Mouse (Mus musculus) C2C12 (cell line): ENCODE measurements at regions not wholly inside any gene's neighbourhood (a gene's known extent, or its start where the extent isn't known, plus 50 kb on each side); places are given as distances from the start of the nearest gene placed in this dataset.

ENCODE experiments used
- H3K27me3 ChIP-seq: one replicate; pipeline ENCODE4 v1.6.1; 2011; ENCODE audit not compliant: control insufficient read depth, insufficient read depth, insufficient read length
- H3K36me3 ChIP-seq: one replicate; pipeline ENCODE4 v1.6.1; 2011; ENCODE audit not compliant: control insufficient read depth, insufficient read depth
- H3K4me3 ChIP-seq: one replicate; pipeline ENCODE4 v1.5.1; 2011; ENCODE audit warnings: mild to moderate bottlenecking, control low read depth; ENCODE audit not compliant: poor library complexity, insufficient read depth, severe bottlenecking
- H3K79me2 ChIP-seq: one replicate; pipeline ENCODE4 v1.6.1; 2011; ENCODE audit not compliant: control insufficient read depth, insufficient read depth
- H3K79me3 ChIP-seq: one replicate; pipeline ENCODE4 v1.6.1; 2011; ENCODE audit warnings: low read depth, control low read depth
- H3ac ChIP-seq: one replicate; pipeline ENCODE3; 2011; ENCODE audit warnings: low read depth; ENCODE audit not compliant: control insufficient read depth, insufficient read length
- CEBPB ChIP-seq: IDR thresholded peaks from one replicate; pipeline ENCODE4 v1.6.1; 2011; ENCODE audit warnings: low read depth, mild to moderate bottlenecking, control low read depth, moderate library complexity
- CTCF ChIP-seq: IDR thresholded peaks from one replicate; pipeline ENCODE4 v1.5.1; 2011; ENCODE audit not compliant: control insufficient read depth, insufficient read depth, insufficient read length

- Histone ChIP-seq H3ac (no peak overlapping the region), H3K27me3 (no peaks in the 10 kb centered on the region), H3K4me3 (no peak overlapping the region), H3K79me2 (no peaks in the 10 kb centered on the region), H3K79me3 (no peaks in the 10 kb centered on the region), H3K36me3 (no peaks in the 10 kb centered on the region)
- TF ChIP-seq CEBPB (no peak), CTCF (no peak)
These were observed 167.3 kb upstream of the Tmem132c start for GRCm38 (mm10) chr5:127074327-127074726.
